Mouse (Mus musculus) heart, postnatal 14 days (tissue): ENCODE measurements around the gene Rab1b. TPM values are rescaled to one million over a fixed set of nuclear protein-coding genes. Genes with fewer than 3 reads are reported as not detected.
A peak's percentile ranks its signal among the peaks of the same experiment; 100 is the strongest.

Experiments
- DNase-seq, 2 experiments: peaks; one replicate each; pipeline ENCODE4 v3.0.0; 2021 to 2022
- intact Hi-C: fragments of 180-260 bp; cut with DNase I; formaldehyde crosslinking; loops from one replicate; pipeline ENCODE4 v1.15.1; 2025
- total RNA-seq, 2 experiments: library from RNA; stranded (reverse); gene quantifications; 2 replicates each; pipeline ENCODE4 v1.2.3; 2021

Rab1b gene
- total RNA-seq, 2 experiments from 2014 or later: 187 to 192 TPM

GRCm38 (mm10) chr19:5053909-5054308, 53.0 kb downstream of the Rab1b start:
- DNase-seq: peak; percentile 57 to 68
- intact Hi-C loops: no loop called here

DNA sequence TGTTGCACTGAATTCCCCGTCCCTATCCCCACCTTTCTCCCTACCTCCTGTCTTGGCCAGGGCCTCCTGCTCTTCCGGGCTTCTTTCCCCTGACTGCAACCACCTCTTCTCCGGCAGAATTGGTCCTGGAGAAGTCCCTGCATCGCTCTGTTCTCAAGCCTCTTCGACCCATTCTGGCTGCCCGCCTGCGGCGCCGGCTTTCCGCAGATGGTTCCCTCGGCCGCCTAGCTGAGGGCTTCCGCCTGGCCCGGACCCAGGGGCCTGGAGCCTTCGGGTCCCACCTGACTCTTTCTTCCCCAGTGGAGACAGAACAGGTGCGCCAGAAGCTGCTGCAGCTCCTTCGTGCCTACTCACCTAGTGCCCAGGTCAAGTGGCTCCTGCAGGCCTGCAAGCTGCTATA, 54.0 kb downstream of the Rab1b start:
- intact Hi-C loops: no loop called here
- no peak for DNase-seq

DNA sequence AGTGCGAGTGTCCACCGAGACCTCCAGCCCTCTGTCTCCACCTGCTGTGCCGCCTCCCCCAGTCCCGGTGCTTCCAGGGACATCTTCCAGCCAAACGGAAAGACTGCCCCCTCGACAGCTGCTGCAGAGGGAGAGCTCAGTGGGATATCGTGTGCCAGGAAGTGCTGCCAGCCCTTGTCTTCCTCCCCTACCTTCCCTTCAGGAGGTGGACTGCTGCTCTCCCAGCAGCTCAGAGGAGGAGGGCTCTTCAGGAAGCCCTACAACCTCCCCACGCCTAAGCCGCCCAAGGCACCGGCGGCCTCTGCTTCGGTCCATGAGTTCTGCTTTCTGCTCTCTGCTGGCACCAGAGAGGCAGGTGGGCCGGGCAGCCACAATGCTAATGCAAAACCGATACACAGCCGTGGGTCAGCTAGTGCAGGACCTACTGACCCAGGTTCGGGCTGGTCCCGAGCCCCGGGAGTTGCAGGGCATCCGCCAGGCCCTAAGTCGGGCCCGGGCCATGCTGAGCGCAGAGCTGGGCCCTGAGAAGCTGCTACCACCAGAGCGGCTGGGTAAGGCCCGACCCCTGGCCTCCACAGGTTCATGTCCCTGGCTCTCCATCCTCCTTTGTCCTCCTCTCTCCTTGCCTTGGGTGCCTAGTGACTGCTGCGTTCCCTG, 54.6 kb downstream of the Rab1b start:
- DNase-seq: no peak
- intact Hi-C loops: no loop called here

- intact Hi-C loops: no loop called here
- DNase-seq: no peak
These were observed 55.4 kb downstream of the Rab1b start for GRCm38 (mm10) chr19:5051515-5051914.

DNA sequence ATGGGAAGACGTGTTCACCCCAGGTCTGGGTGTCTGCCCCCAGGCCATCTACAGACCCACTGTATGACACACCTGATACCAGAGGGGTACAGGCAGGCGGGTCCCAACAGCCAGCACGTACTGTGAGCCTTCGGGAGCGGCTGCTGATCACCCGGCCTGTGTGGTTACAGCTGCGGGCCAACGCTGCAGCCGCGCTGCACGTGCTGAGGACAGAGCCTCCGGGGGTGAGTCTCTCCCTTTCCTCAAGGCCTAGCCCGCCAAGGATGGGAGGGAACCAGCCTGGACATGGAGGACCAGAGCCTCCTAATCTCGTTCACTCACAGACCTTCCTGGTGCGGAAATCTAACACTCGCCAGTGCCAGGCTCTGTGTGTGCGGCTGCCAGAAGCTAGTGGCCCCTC, 55.8 kb downstream of the Rab1b start:
- peak in 1 of 2 experiments; percentile 23 for DNase-seq
- intact Hi-C loops: no loop called here

GRCm38 (mm10) chr19:5050047-5050905, 56.6 kb downstream of the Rab1b start, which contains the start of gene Rin1:
TSS of gene Rin1 (plus strand) at chr19:5050481.
- DNase-seq: peak; percentile 48 to 54
- intact Hi-C loops: no loop called here

DNA sequence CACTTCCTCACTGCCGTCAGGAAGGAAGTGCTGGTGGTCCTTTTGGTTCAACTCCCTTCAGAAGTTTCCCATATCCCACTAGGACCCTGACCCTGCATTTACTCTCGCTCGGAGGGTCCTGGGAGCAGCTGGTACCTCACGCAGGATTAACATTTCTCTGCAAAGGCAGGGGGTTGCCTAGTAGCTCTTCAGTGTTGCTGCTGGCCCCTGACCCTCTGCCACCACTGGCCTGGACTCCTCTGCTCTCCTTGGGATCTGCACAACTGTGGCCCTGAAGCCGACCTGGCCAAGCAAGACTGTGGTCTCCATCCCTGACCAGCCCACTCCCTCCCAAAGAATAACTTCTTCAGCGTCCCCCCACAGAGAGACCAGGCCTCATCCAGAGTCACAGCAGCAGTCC, 57.5 kb downstream of the Rab1b start:
- DNase-seq: no peak
- intact Hi-C loops: no loop called here

Other genes with a start within 250 kb of the Rab1b start
- under 1 TPM; 0.39 to 0.88 TPM for gene Actn3, start 229.2 kb downstream of the Rab1b start, total RNA-seq
- gene Zdhhc24, start 228.4 kb downstream of the Rab1b start, total RNA-seq: 1 to 10 TPM; 4.3 to 4.6 TPM
- gene Bbs1, start 200.4 kb downstream of the Rab1b start, total RNA-seq: 1 to 10 TPM; 3.3 to 3.9 TPM
- 10 to 100 TPM; 25.4 to 26.0 TPM for gene Dpp3, start 178.8 kb downstream of the Rab1b start, total RNA-seq
- gene Peli3, start 163.9 kb downstream of the Rab1b start, total RNA-seq: 1 to 10 TPM in 1 of 2 experiments, under 1 TPM in 1; 0.73 to 1.1 TPM
- gene Mrpl11, start 144.9 kb downstream of the Rab1b start, total RNA-seq: 10 to 100 TPM; 54.4 to 59.0 TPM
- gene Npas4, start 116.8 kb downstream of the Rab1b start, total RNA-seq: not detected
- gene Slc29a2, start 83.2 kb downstream of the Rab1b start, total RNA-seq: 10 to 100 TPM; 15.2 to 15.3 TPM
- 10 to 100 TPM; 40.8 to 44.4 TPM for gene B4gat1, start 68.2 kb downstream of the Rab1b start, total RNA-seq
- 1 to 10 TPM in 1 of 2 experiments, under 1 TPM in 1; 0.98 to 1.8 TPM for gene AC124502.3, start 68.2 kb downstream of the Rab1b start, total RNA-seq
- gene Brms1, start 65.7 kb downstream of the Rab1b start, total RNA-seq: 10 to 100 TPM; 12.9 to 14.8 TPM
- 1 to 10 TPM; 1.8 TPM for gene Rin1, start 56.6 kb downstream of the Rab1b start, total RNA-seq
- 10 to 100 TPM; 21.3 to 23.9 TPM for gene Cd248, start 39.0 kb downstream of the Rab1b start, total RNA-seq
- gene Tmem151a, start 21.5 kb downstream of the Rab1b start, total RNA-seq: 1 to 10 TPM; 2.7 to 2.8 TPM
- gene Yif1a, start 18.5 kb downstream of the Rab1b start, total RNA-seq: 10 to 100 TPM; 70.4 to 70.8 TPM
- gene Cnih2, start 8.6 kb downstream of the Rab1b start, total RNA-seq: under 1 TPM in 1 of 2 experiments, not detected in 1; 0.63 TPM
- 10 to 100 TPM; 41.3 to 44.8 TPM for gene Klc2, start 11.5 kb upstream of the Rab1b start, total RNA-seq
- gene Pacs1, start 166.0 kb upstream of the Rab1b start, total RNA-seq: 10 to 100 TPM; 21.5 to 22.1 TPM
- 100 to 1,000 TPM; 109 to 116 TPM for gene Sf3b2, start 188.4 kb upstream of the Rab1b start, total RNA-seq
- gene Gal3st3, start 191.3 kb upstream of the Rab1b start, total RNA-seq: 10 to 100 TPM; 20.0 to 23.8 TPM
- gene Catsper1, start 228.7 kb upstream of the Rab1b start, total RNA-seq: not detected
- 1 to 10 TPM; 4.6 to 4.9 TPM for gene Cst6, start 242.5 kb upstream of the Rab1b start, total RNA-seq